Mouse (Mus musculus) midbrain, embryonic 16.5 days (tissue): Measurements from ENCODE around the gene 2210407C18Rik. TPM values are rescaled to one million over a fixed set of nuclear protein-coding genes. Genes with fewer than 3 reads are reported as not detected.

Experiments used
- ATAC-seq: fragments of 200-750 bp; cut with Nextera tagmentation; 2 replicates; pipeline ENCODE4 v1.8.0; 2017; ENCODE audit warnings: moderate TSS enrichment
- H3K27ac ChIP-seq: fragments of 300-500 bp; sonication (generic); 2 replicates; pipeline ENCODE4 v1.5.1; 2014; ENCODE audit warnings: mild to moderate bottlenecking, low read length, mixed read lengths
- H3K27me3 ChIP-seq: fragments of 300-500 bp; sonication (generic); 2 replicates; pipeline ENCODE4 v1.6.1; 2014; ENCODE audit warnings: low read depth, low read length, mixed read lengths; ENCODE audit not compliant: control insufficient read depth, insufficient read depth
- H3K36me3 ChIP-seq: fragments of 300-500 bp; sonication (generic); 2 replicates; pipeline ENCODE4 v1.6.1; 2014; ENCODE audit warnings: mild to moderate bottlenecking, low read length, moderate library complexity, mixed read lengths; ENCODE audit not compliant: control insufficient read depth, insufficient read depth
- H3K4me1 ChIP-seq: fragments of 300-500 bp; sonication (generic); 2 replicates; pipeline ENCODE4 v1.6.1; 2014; ENCODE audit warnings: mild to moderate bottlenecking, low read length, mixed read lengths; ENCODE audit not compliant: control insufficient read depth, insufficient read depth
- H3K4me2 ChIP-seq: fragments of 300-500 bp; sonication (generic); 2 replicates; pipeline ENCODE4 v1.6.1; 2014; ENCODE audit warnings: mild to moderate bottlenecking, low read length, mixed read lengths
- H3K4me3 ChIP-seq: fragments of 300-500 bp; sonication (generic); 2 replicates; pipeline ENCODE4 v1.5.1; 2014; ENCODE audit warnings: low read depth, mild to moderate bottlenecking, low read length, moderate library complexity, mixed read lengths
- H3K9ac ChIP-seq: fragments of 300-500 bp; sonication (generic); 2 replicates; pipeline ENCODE4 v1.6.1; 2014; ENCODE audit warnings: low read depth, low read length, mixed read lengths
- H3K9me3 ChIP-seq: fragments of 300-500 bp; sonication (generic); replicated peaks from 2 replicates; pipeline ENCODE4 v1.6.1; 2014; ENCODE audit warnings: mild to moderate bottlenecking, low read length, mixed read lengths; ENCODE audit not compliant: control insufficient read depth, poor library complexity, severe bottlenecking
- WGBS: fragments of 180-500 bp; shearing (Covaris S2); extraction: QIAGEN DNeasy Blood & Tissue Kit; methylation state at CpG from one replicate; pipeline ENCODE4 v1.1.7; 2014; 5-methylcytosine and 5-hydroxymethylcytosine counted together
- polyA plus RNA-seq: library from polyadenylated mRNA; unstranded; fragments of >200 nt; fragmentation: Nextera tagmentation; extraction: Ambion mirVana; gene quantifications from 2 replicates; pipeline ENCODE4 v1.2.1, GENCODE M21; 2015

2210407C18Rik gene
- polyA plus RNA-seq, 1 experiment from 2014 or later, result not detected

DNA sequence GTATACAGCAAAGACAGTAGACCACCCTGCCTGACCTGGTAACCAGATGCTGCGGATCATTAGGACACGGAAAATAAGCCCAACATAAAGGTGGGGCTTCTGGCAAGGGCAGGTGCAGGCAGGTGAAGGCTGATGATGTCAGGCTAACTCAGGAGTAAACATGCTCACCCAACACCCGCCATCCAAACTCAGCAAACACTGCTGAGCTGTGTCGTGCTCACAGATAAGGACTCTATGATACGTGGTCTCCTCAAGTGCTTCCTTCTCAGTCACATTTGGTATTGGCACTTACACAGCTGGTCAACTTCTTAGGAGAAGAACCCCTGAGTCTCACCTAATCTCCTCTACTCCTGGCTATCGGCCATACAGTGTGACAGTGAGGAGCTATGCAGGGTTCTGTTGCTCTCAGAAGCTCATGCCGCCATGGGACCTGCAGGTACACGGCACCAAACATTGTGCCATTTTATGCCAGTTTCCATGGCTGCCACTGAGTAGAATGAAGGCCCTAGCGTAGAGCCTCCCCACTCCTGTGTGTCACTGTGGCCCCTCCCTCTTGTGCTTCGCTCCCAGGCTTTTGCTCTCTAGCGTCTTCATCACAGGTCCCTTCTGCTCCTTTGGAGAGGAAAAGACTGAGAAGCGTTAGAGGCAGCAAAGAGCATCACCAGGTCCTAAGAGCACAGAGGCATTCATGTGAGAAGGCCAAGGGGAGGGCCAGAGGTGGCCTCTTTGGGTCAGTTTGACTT, 9.5 kb downstream of the 2210407C18Rik start:
- Histone ChIP-seq H3K4me2 (no peak overlapping the region), H3K4me1 (no peaks in the 10 kb centered on the region), H3K27me3 (no peaks in the 10 kb centered on the region), H3K4me3 (no peak overlapping the region), H3K9me3 (no peaks in the 10 kb centered on the region), H3K9ac (no peak overlapping the region), H3K27ac (no peak overlapping the region), H3K36me3 (no peaks in the 10 kb centered on the region)
- no peak for ATAC-seq
- 87% methylated on average over 12 of the region's 12 CpGs for WGBS

DNA sequence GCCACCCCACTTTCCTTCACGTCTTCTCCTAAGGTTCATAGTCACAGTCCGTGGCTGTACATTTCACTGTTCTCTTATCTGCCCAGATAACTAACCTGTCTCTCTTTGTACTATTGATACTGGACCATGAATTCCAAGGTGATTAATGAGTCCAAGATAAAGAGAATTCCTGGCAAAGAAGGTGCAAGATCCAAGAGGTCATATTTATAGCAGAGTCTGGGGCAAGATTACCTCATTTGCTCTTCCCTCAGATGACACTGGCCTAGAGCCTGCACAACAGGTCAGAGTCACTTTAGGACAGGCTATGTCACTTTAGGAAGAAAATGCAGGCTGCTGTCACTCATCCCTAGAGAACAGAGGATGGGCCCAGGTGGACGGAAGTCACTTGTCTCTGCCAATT, 10.6 kb downstream of the 2210407C18Rik start:
- no peak overlapping the region for H3K27ac ChIP-seq
- H3K9me3 ChIP-seq, result no peaks in the 10 kb centered on the region
- no peaks in the 10 kb centered on the region for H3K27me3 ChIP-seq
- no peak overlapping the region for H3K4me3 ChIP-seq
- no peak overlapping the region for H3K4me2 ChIP-seq
- no peak overlapping the region for H3K9ac ChIP-seq
- no peak for ATAC-seq
- no peaks in the 10 kb centered on the region for H3K36me3 ChIP-seq
- WGBS, result 89% methylated on average over 3 of the region's 3 CpGs
- H3K4me1 ChIP-seq, result no peaks in the 10 kb centered on the region

DNA sequence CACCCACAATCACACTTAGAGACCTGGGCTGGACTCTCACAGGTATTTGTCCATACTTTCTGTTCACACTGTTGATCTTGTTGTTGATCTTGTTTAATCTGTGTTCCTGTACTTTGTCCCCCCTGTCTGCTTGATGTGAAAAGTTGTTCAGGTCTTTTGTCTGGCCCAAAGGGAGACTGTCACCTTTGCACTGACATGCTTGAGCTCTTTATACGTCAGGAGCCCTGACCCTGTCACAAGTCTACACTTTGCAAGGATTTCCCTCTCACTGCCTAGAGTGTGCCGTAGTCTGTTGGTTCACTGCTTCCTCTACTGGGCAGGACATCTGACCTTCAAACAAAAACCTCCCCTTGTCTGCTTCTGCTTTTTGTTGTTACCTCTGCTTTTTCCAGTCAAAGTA, 11.2 kb downstream of the 2210407C18Rik start:
- WGBS, result 65% methylated on average over 2 of the region's 2 CpGs
- no peak overlapping the region for H3K4me2 ChIP-seq
- no peak overlapping the region for H3K4me3 ChIP-seq
- no peaks in the 10 kb centered on the region for H3K9me3 ChIP-seq
- ATAC-seq, result no peak
- H3K36me3 ChIP-seq, result no peaks in the 10 kb centered on the region
- H3K27me3 ChIP-seq, result no peaks in the 10 kb centered on the region
- H3K4me1 ChIP-seq, result no peaks in the 10 kb centered on the region
- H3K27ac ChIP-seq, result no peak overlapping the region
- H3K9ac ChIP-seq, result no peak overlapping the region

DNA sequence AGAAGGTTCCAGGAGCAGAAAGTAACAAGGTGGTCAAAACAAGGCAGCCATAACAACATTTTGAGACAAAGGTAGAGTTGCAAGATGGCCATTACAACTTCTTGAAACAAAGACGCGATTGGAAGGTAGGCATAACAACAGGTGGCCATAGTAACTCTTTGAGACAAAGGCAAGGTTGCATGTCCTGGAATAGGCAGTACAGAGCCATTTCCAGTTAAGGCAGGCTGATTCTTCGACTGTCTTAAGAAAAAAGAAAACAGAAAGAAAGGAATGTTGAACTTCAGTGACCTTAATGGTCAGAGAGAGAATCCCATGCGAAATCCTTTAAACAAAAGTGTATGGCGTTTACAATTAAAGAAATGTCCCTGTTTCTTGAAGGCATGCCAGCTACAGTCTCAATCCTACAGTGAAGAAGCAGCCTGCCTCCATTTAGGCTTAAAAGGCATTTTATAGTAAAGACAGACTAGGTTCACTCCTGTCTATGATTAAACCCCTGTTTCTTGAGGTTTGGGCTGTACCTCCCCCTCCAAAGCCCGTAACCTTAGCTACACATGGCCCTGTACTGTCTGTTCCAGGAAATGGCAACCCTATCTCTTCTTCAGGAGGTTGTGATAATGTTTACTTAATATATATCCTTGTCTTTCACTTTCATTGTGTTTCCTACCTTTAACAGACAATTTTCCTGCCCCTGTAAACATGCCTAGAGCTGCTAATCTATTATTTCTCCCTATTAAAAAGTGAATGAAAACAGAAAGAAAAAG, 12.9 kb downstream of the 2210407C18Rik start:
- H3K36me3 ChIP-seq, result no peaks in the 10 kb centered on the region
- H3K27ac ChIP-seq, result no peak overlapping the region
- no peak for ATAC-seq
- 83% methylated on average over 6 of the region's 6 CpGs for WGBS
- H3K4me1 ChIP-seq, result no peaks in the 10 kb centered on the region
- no peak overlapping the region for H3K4me2 ChIP-seq
- no peak overlapping the region for H3K9ac ChIP-seq
- H3K9me3 ChIP-seq, result no peaks in the 10 kb centered on the region
- H3K4me3 ChIP-seq, result no peak overlapping the region
- no peaks in the 10 kb centered on the region for H3K27me3 ChIP-seq

DNA sequence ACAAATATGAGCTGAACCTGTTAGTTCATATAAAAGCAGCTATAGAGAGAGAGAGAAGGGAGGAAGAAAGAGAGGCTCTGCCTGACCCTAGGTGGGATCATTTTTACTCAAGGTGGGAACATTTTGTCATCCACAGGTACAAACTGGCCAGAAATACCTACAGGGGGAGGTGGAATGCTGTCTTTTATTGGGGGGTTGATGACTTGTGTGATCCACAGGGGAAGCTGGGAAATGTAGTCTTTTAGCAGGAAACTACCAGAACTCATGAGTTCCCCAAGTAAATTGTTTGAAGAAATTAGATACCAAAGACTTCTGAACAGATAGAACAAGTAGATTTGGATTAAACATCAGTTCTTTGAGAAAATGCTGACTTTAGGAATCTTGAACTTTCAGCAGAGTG, 13.8 kb downstream of the 2210407C18Rik start:
- no peak overlapping the region for H3K4me3 ChIP-seq
- ATAC-seq, result no peak
- H3K9me3 ChIP-seq, result no peaks in the 10 kb centered on the region
- no peak overlapping the region for H3K4me2 ChIP-seq
- H3K27me3 ChIP-seq, result no peaks in the 10 kb centered on the region
- no peaks in the 10 kb centered on the region for H3K4me1 ChIP-seq
- no peak overlapping the region for H3K9ac ChIP-seq
- no peaks in the 10 kb centered on the region for H3K36me3 ChIP-seq
- H3K27ac ChIP-seq, result no peak overlapping the region

DNA sequence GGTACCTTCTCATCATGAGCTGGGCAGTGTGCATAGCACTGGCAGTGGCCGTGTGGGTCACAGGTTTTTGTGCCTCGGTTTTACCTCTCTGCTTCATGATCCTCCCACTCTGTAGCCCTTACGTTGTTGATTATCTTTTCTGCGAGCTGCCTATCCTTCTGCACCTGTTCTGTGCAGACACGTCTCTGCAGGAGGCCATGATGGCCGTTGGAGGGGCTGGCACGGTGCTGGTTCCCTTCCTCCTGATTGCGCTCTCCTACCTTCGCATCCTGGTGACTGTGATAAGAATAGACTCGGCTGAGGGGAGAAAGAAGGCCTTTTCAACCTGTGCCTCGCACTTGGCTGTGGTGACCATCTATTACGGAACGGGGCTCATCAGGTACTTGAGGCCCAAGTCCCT, 18.0 kb downstream of the 2210407C18Rik start:
- no peak overlapping the region for H3K4me3 ChIP-seq
- 88% methylated on average over 13 of the region's 13 CpGs for WGBS
- H3K4me1 ChIP-seq, result no peaks in the 10 kb centered on the region
- no peak for ATAC-seq
- H3K9ac ChIP-seq, result no peak overlapping the region
- H3K9me3 ChIP-seq, result no peaks in the 10 kb centered on the region
- H3K4me2 ChIP-seq, result no peak overlapping the region
- no peaks in the 10 kb centered on the region for H3K27me3 ChIP-seq
- no peak overlapping the region for H3K27ac ChIP-seq
- H3K36me3 ChIP-seq, result no peaks in the 10 kb centered on the region

DNA sequence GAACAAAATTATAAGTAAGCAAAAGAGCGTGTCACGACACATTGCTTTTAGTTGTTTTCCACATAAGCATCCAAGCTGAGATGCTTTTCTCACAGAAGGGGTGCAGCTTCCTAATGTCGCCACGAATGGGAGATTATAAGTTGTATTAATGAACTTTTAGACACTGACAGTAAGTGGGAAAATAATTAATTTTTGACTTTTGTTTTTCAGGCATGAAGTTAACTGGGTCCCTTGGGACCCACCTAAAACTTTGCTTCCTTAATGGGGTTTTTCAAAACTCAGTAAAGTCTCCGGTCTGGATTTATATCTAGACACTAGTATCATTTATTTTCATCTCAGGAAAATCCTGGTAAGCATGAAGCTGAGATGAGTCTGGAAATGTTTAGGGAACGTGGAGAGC, 21.1 kb downstream of the 2210407C18Rik start, which contains the start of gene Olfr324:
Gene Olfr324 (plus strand): TSS at position 301 of the 400 bp plus-strand sequence.
- H3K9ac ChIP-seq, result no peak within 1 kb of the TSS
- no peak within 1 kb of the TSS for H3K4me3 ChIP-seq
- H3K27ac ChIP-seq, result no peak within 1 kb of the TSS
- 86% methylated on average over 6 of the region's 6 CpGs for WGBS
- ATAC-seq, result no peak
- no peaks in the 10 kb centered on the region for H3K36me3 ChIP-seq
- no peaks in the 10 kb centered on the region for H3K27me3 ChIP-seq
- H3K4me1 ChIP-seq, result no peaks in the 10 kb centered on the region
- H3K4me2 ChIP-seq, result no peak within 1 kb of the TSS
- H3K9me3 ChIP-seq, result no peaks in the 10 kb centered on the region

DNA sequence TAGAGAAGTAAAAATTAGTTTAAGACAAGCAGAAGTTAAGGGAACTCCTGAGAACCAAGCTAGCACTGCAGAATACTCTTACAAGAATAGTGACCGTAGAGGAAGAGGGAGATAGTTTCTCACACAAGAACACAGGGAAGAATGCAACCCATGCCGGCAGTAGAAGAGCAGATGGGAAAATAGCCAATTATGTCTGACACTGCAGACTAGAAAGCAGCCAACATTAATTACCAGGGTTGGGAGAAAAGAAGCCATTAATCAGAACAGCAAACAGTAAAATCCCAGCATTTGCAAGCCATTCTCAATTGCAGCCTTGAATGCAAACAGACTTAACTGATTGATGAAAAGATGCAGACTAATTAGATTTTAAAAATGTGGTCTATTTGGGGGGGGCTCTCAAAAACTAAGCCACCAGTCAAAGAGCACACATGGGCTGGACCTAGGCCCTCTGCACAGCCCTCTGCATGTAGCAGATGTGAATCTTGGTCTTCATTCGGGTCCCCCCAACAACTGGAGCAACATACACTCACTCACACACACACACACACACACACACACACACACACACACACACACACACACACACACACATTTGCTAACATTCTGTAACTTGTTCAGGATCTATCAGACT, 27.1 kb downstream of the 2210407C18Rik start:
- Histone ChIP-seq H3K4me3 (no peak overlapping the region), H3K27ac (no peak overlapping the region), H3K4me1 (no peaks in the 10 kb centered on the region), H3K27me3 (no peaks in the 10 kb centered on the region), H3K36me3 (no peaks in the 10 kb centered on the region), H3K4me2 (no peak overlapping the region), H3K9ac (no peak overlapping the region), H3K9me3 (no peaks in the 10 kb centered on the region)
- WGBS, result 60% methylated on average over 3 of the region's 3 CpGs
- ATAC-seq, result no peak

DNA sequence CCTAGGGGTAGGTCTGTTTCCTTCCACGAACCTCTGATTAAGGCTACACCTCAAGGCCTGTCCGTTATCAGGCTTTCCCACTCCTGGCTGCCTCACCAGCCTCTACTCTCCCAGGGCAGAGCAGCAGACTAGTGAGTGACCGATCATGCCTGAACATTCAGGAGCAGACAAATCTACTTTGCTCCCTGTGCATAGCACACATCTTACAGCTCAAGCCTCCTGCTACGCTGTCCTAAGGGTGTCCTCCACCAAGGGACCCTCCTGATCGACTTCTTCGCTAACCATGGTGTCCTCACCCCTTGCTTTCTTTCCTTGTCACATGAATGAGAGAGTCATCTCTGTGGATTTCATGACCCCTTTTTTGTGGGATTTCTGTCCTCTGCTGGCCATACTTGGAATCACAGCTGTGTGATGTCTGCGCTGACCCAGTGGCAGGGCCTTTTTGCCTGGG, 28.0 kb downstream of the 2210407C18Rik start:
- H3K27me3 ChIP-seq, result no peaks in the 10 kb centered on the region
- 70% methylated on average over 7 of the region's 7 CpGs for WGBS
- H3K4me2 ChIP-seq, result no peak overlapping the region
- ATAC-seq, result no peak
- H3K36me3 ChIP-seq, result no peaks in the 10 kb centered on the region
- H3K27ac ChIP-seq, result no peak overlapping the region
- no peak overlapping the region for H3K9ac ChIP-seq
- H3K9me3 ChIP-seq, result no peaks in the 10 kb centered on the region
- no peaks in the 10 kb centered on the region for H3K4me1 ChIP-seq
- H3K4me3 ChIP-seq, result no peak overlapping the region
